13 mouse cellular contexts compared by ENCODE assay signal in the genomic region with DNA sequence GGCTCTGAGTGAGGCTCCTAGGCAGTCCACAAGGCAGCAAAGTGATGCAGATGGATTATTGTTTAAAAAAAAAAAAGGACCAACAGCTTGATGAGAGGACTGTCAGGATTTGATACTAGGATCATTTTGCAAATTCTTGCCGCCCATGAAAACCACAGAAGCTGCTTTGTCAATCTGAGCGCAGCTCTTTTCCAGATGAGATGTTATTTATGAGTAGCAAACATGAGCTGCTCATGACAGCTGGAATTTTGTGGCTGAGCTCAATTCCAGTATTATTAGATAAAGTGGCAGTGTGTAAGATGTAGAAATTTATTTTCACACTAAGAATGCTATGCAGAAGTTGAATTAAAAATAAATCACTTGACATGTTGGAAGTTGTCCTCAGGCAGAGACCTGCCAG.
"Had no signal": no experiment of that assay in that cellular context is flagged by ENCODE, and none has a peak within 500 bp of the region (broad histone marks: within the 10 kb centered on the region; RNA-seq: fewer than 3 reads in every experiment).

No protein-coding gene starts in this region.

- H3K4me2 ChIP-seq: limb, embryonic 12.5 days; midbrain, embryonic 13.5 days; neural tube, embryonic 15.5 days had no signal

- H3K9me3 ChIP-seq: limb, embryonic 12.5 days; midbrain, embryonic 13.5 days; neural tube, embryonic 15.5 days had no signal

- H3K4me3 ChIP-seq: limb, embryonic 12.5 days; midbrain, embryonic 13.5 days; myocyte; neural tube, embryonic 15.5 days had no signal

- H3K36me3 ChIP-seq: limb, embryonic 12.5 days; midbrain, embryonic 13.5 days; neural tube, embryonic 15.5 days had no signal

- H3K27ac ChIP-seq: limb, embryonic 12.5 days; liver, embryonic 14.5 days; midbrain, embryonic 13.5 days; neural tube, embryonic 15.5 days; stomach, postnatal 0 days had no signal

- H3K27me3 ChIP-seq: midbrain, embryonic 13.5 days; neural tube, embryonic 15.5 days had no signal

- DNase-seq: kidney, adult 11 months; kidney, adult 9 months; kidney, postnatal 10 days; layer of hippocampus, postnatal 36 days; lung, adult 18-20 months; thymus, postnatal 4 days had no signal

- H3K4me1 ChIP-seq: midbrain, embryonic 13.5 days; neural tube, embryonic 15.5 days had no signal

- ATAC-seq: lung, postnatal 0 days; midbrain, embryonic 13.5 days had no signal

- H3K9ac ChIP-seq: limb, embryonic 12.5 days; liver, embryonic 14.5 days; midbrain, embryonic 13.5 days; neural tube, embryonic 15.5 days had no signal
